Mouse (Mus musculus): ENCODE measurements around the gene Hoxd3. TPM values are rescaled to one million over a fixed set of nuclear protein-coding genes. Genes with fewer than 3 reads are reported as not detected.
A peak's percentile ranks its signal among the peaks of the same experiment; 100 is the strongest.

Hoxd3 gene
- polyA plus RNA-seq, 1 experiment from 2014 or later, result 3.2 TPM

GRCm38 (mm10) chr2:74691022-74691951 is 20.4 kb upstream of the Hoxd3 start, which contains the start of gene Hoxd10:
Gene Hoxd10, plus strand, starts transcription at chr2:74691924.
- Histone ChIP-seq H3K36me3 (ENCODE audit: control insufficient read depth, insufficient read depth) (no peaks in the 10 kb centered on the region), H3K27me3 (replicated peaks; ENCODE audit: control insufficient read depth, insufficient read depth, low read length) (peaks cover 99% of the 10 kb centered on the region), H3K9ac (ENCODE audit: low read depth, low read length) (no peak within 1 kb of the TSS), H3K4me1 (replicated peaks; ENCODE audit: control insufficient read depth, insufficient read depth, low read length) (no peaks in the 10 kb centered on the region), H3K4me3 (ENCODE audit: low read depth, low read length) (peak within 1 kb of the TSS; percentile 19), H3K27ac (ENCODE audit: low read depth, low read length) (no peak within 1 kb of the TSS), H3K4me2 (replicated peaks; ENCODE audit: low read depth) (peak within 1 kb of the TSS; percentile 28; the same call in 1 of the 2 replicates), H3K9me3 (ENCODE audit: control insufficient read depth) (no peaks in the 10 kb centered on the region)
- ATAC-seq, result no peak
- WGBS, result 2% methylated on average over 56 of the region's 56 CpGs
- peak; percentile 64 for TF ChIP-seq CTCF (IDR thresholded peaks at IDR 0.05; ENCODE audit: low read depth)

GRCm38 (mm10) chr2:74691995-74692807 is 19.5 kb upstream of the Hoxd3 start:
- TF ChIP-seq CTCF (IDR thresholded peaks at IDR 0.05; ENCODE audit: low read depth), result no peak
- H3K9ac ChIP-seq (ENCODE audit: low read depth, low read length), result no peak overlapping the region
- H3K4me3 ChIP-seq (ENCODE audit: low read depth, low read length), result peak overlapping the region; percentile 19
- H3K36me3 ChIP-seq (ENCODE audit: control insufficient read depth, insufficient read depth), result no peaks in the 10 kb centered on the region
- no peaks in the 10 kb centered on the region for H3K9me3 ChIP-seq (ENCODE audit: control insufficient read depth)
- peaks cover 99% of the 10 kb centered on the region for H3K27me3 ChIP-seq (replicated peaks; ENCODE audit: control insufficient read depth, insufficient read depth, low read length)
- ATAC-seq, result no peak
- peak overlapping the region; percentile 28; the same call in 1 of the 2 replicates for H3K4me2 ChIP-seq (replicated peaks; ENCODE audit: low read depth)
- 5% methylated on average over 35 of the region's 35 CpGs for WGBS
- H3K27ac ChIP-seq (ENCODE audit: low read depth, low read length), result no peak overlapping the region
- no peaks in the 10 kb centered on the region for H3K4me1 ChIP-seq (replicated peaks; ENCODE audit: control insufficient read depth, insufficient read depth, low read length)

GRCm38 (mm10) chr2:74692808-74693431 is 18.8 kb upstream of the Hoxd3 start:
- Histone ChIP-seq H3K27ac (ENCODE audit: low read depth, low read length) (no peak overlapping the region), H3K9ac (ENCODE audit: low read depth, low read length) (no peak overlapping the region), H3K36me3 (ENCODE audit: control insufficient read depth, insufficient read depth) (no peaks in the 10 kb centered on the region), H3K4me3 (ENCODE audit: low read depth, low read length) (peak overlapping the region; percentile 19), H3K9me3 (ENCODE audit: control insufficient read depth) (no peaks in the 10 kb centered on the region), H3K27me3 (replicated peaks; ENCODE audit: control insufficient read depth, insufficient read depth, low read length) (peaks cover 99% of the 10 kb centered on the region), H3K4me2 (replicated peaks; ENCODE audit: low read depth) (peak overlapping the region; percentile 28; the same call in 1 of the 2 replicates), H3K4me1 (replicated peaks; ENCODE audit: control insufficient read depth, insufficient read depth, low read length) (no peaks in the 10 kb centered on the region)
- TF ChIP-seq CTCF (IDR thresholded peaks at IDR 0.05; ENCODE audit: low read depth), result no peak
- 4% methylated on average over 20 of the region's 20 CpGs for WGBS
- no peak for ATAC-seq

DNA sequence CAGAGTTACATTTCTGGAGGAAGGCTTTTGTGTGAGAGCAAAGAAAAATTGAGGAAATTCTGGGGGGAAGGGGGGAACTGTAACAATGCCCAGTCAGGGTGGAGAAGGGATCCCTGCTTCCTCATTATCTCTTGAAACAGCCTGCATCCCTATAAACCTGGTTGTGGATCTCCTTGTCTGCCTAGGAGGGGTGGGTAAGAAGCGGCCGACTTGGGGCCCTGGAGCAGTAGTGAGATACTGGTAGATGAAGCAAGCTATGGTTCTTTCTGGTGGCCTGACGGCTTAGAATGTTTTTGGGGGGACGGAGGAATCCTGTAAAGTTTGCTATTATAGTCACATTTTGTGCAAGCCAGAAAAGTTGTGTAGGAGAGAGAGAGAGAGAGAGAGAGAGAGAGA is 18.3 kb upstream of the Hoxd3 start:
- Histone ChIP-seq H3K4me1 (replicated peaks; ENCODE audit: control insufficient read depth, insufficient read depth, low read length) (0 out of 2 replicates have a peak, but pooled peaks cover under 1% of the 10 kb centered on the region), H3K9ac (ENCODE audit: low read depth, low read length) (no peak overlapping the region), H3K36me3 (ENCODE audit: control insufficient read depth, insufficient read depth) (no peaks in the 10 kb centered on the region), H3K4me3 (ENCODE audit: low read depth, low read length) (0 out of 2 replicates have a peak overlapping the region, but pooled peaks have one; percentile 19), H3K9me3 (ENCODE audit: control insufficient read depth) (no peaks in the 10 kb centered on the region), H3K27me3 (replicated peaks; ENCODE audit: control insufficient read depth, insufficient read depth, low read length) (peaks cover 99% of the 10 kb centered on the region), H3K4me2 (replicated peaks; ENCODE audit: low read depth) (no peak overlapping the region), H3K27ac (ENCODE audit: low read depth, low read length) (no peak overlapping the region)
- WGBS, result 6% methylated on average over 4 of the region's 4 CpGs
- ATAC-seq, result no peak
- TF ChIP-seq CTCF (IDR thresholded peaks at IDR 0.05; ENCODE audit: low read depth), result no peak

DNA sequence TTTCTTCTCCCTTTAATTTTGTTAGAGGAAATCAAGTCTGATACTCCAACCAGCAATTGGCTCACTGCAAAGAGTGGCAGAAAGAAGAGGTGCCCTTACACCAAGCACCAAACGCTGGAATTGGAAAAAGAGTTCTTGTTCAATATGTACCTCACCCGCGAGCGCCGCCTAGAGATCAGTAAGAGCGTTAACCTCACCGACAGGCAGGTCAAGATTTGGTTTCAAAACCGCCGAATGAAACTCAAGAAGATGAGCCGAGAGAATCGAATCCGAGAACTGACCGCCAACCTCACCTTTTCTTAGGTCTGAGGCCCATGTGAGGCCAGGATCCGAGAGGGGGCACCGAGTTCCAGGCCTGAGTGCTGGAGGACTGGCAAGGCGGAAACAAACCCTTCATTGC is 17.7 kb upstream of the Hoxd3 start:
- H3K27me3 ChIP-seq (replicated peaks; ENCODE audit: control insufficient read depth, insufficient read depth, low read length), result peaks cover 98% of the 10 kb centered on the region
- H3K4me3 ChIP-seq (ENCODE audit: low read depth, low read length), result peak overlapping the region; percentile 11; the same call in 1 of the 2 replicates
- 4% methylated on average over 16 of the region's 16 CpGs for WGBS
- H3K36me3 ChIP-seq (ENCODE audit: control insufficient read depth, insufficient read depth), result no peaks in the 10 kb centered on the region
- no peak overlapping the region for H3K27ac ChIP-seq (ENCODE audit: low read depth, low read length)
- TF ChIP-seq CTCF (IDR thresholded peaks at IDR 0.05; ENCODE audit: low read depth), result peak; percentile 63
- no peak for ATAC-seq
- 0 out of 2 replicates have a peak, but pooled peaks cover 2% of the 10 kb centered on the region for H3K4me1 ChIP-seq (replicated peaks; ENCODE audit: control insufficient read depth, insufficient read depth, low read length)
- no peaks in the 10 kb centered on the region for H3K9me3 ChIP-seq (ENCODE audit: control insufficient read depth)
- no peak overlapping the region for H3K4me2 ChIP-seq (replicated peaks; ENCODE audit: low read depth)
- no peak overlapping the region for H3K9ac ChIP-seq (ENCODE audit: low read depth, low read length)
